Mouse (Mus musculus) cerebellum, adult 2 months (tissue): ENCODE measurements at regions not wholly inside any gene's neighbourhood (a gene's known extent, or its start where the extent isn't known, plus 50 kb on each side); places are given as distances from the start of the nearest gene placed in this dataset.

Experiments
- CTCF ChIP-seq: fragments of 200-500 bp; IDR thresholded peaks from 2 replicates; pipeline ENCODE4 v1.5.1; 2011; ENCODE audit warnings: low read depth, mild to moderate bottlenecking, control low read depth, low read length, moderate library complexity, borderline replicate concordance; ENCODE audit not compliant: insufficient read depth
- POLR2A ChIP-seq: fragments of 200-500 bp; IDR thresholded peaks from 2 replicates; pipeline ENCODE4 v1.6.1; 2011; ENCODE audit warnings: low read length, control low read depth, borderline replicate concordance; ENCODE audit not compliant: insufficient read depth

DNA sequence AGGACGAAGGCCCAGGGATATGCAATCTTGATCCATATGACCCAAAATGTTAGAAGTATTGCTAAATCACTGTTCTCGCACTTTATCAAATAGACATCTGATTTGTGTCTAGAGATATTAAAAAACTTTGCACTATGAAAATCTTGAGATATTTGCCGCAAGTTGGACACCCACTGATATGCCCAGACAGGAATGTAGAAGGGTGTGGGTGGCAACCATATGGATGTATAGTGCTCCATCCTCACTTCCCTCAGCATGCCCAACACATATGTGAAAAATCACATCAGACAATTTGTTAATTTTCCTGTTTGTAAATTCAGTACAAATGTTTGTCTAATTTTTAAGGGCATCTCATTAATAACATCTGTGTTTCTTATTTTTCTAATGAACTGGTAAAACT lies 874.1 kb upstream of the Sel1l start:
- TF ChIP-seq CTCF (no peak), POLR2A (no peak)
